Mouse (Mus musculus): ENCODE results near the gene Mst1r. TPM values are rescaled to one million over a fixed set of nuclear protein-coding genes. Genes with fewer than 3 reads are reported as not detected.

Mst1r gene
- polyA plus RNA-seq, 1 experiment from 2014 or later = 7.1 TPM

DNA sequence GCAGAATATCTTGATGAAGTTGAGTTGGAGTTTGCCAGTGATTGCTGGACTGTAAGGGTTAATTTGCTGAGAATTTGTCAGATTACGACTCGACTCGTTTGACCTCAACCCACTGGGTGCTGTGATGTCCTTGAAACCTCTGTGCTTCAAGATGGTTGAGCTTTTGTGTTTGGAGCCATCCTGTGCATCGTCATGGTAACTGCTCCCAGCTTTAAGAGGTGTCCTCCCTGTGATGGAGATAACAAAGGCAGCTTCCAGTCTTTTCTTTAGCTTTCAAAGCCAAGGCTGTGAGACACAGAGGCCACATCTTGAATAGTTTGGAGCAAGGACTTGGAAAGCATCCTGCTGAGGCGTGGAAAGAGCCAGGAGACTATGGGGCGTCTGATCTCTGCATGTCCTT, 50.5 kb downstream of the Mst1r start:
- Histone ChIP-seq H3K36me3 (ENCODE audit: control insufficient read depth, insufficient read depth) (0 out of 2 replicates have a peak, but pooled peaks cover 8% of the 10 kb centered on the region), H3K4me2 (replicated peaks; ENCODE audit: low read depth) (no peak overlapping the region), H3K27ac (ENCODE audit: low read depth, low read length) (no peak overlapping the region), H3K4me3 (ENCODE audit: low read depth, low read length) (no peak overlapping the region), H3K27me3 (replicated peaks; ENCODE audit: control insufficient read depth, insufficient read depth, low read length) (no peaks in the 10 kb centered on the region), H3K4me1 (replicated peaks; ENCODE audit: control insufficient read depth, insufficient read depth, low read length) (no peaks in the 10 kb centered on the region), H3K9me3 (ENCODE audit: control insufficient read depth) (no peaks in the 10 kb centered on the region), H3K9ac (ENCODE audit: low read depth, low read length) (no peak overlapping the region)
- no peak for ATAC-seq
- WGBS = 60% methylated on average over 6 of the region's 6 CpGs
- TF ChIP-seq CTCF (IDR thresholded peaks at IDR 0.05; ENCODE audit: low read depth) = no peak

GRCm38 (mm10) chr9:107959896-107960295, 53.2 kb downstream of the Mst1r start:
- Histone ChIP-seq H3K36me3 (ENCODE audit: control insufficient read depth, insufficient read depth) (peaks cover 8% of the 10 kb centered on the region; the same call in 1 of the 2 replicates), H3K4me2 (replicated peaks; ENCODE audit: low read depth) (no peak overlapping the region), H3K9ac (ENCODE audit: low read depth, low read length) (no peak overlapping the region), H3K4me3 (ENCODE audit: low read depth, low read length) (no peak overlapping the region), H3K4me1 (replicated peaks; ENCODE audit: control insufficient read depth, insufficient read depth, low read length) (no peaks in the 10 kb centered on the region), H3K27me3 (replicated peaks; ENCODE audit: control insufficient read depth, insufficient read depth, low read length) (no peaks in the 10 kb centered on the region), H3K27ac (ENCODE audit: low read depth, low read length) (no peak overlapping the region; the same call in 1 of the 2 replicates), H3K9me3 (ENCODE audit: control insufficient read depth) (no peaks in the 10 kb centered on the region)
- 64% methylated on average over 6 of the region's 6 CpGs for WGBS
- no peak for ATAC-seq
- no peak for TF ChIP-seq CTCF (IDR thresholded peaks at IDR 0.05; ENCODE audit: low read depth)

DNA sequence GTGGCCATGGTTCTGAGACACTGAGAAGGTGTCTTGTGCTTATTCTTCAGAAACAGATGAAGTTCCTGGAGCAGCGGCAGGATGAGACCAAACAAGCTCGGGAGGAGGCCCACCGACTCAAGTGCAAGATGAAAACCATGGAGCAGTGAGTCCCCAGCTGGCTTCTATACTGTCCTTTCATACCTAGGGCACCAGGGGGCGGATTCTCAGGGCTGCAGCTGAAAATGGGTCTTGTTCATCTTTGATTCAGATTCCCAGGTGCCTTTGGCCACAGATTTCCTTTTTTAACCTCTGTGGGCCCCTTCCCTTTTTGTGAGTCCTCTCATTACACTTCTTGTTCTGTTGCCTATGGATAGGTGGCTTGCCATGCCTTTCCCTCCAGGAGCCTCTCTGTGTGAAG, 54.3 kb downstream of the Mst1r start:
- Histone ChIP-seq H3K9ac (ENCODE audit: low read depth, low read length) (no peak overlapping the region), H3K4me3 (ENCODE audit: low read depth, low read length) (no peak overlapping the region), H3K9me3 (ENCODE audit: control insufficient read depth) (no peaks in the 10 kb centered on the region), H3K4me1 (replicated peaks; ENCODE audit: control insufficient read depth, insufficient read depth, low read length) (no peaks in the 10 kb centered on the region), H3K27me3 (replicated peaks; ENCODE audit: control insufficient read depth, insufficient read depth, low read length) (no peaks in the 10 kb centered on the region), H3K4me2 (replicated peaks; ENCODE audit: low read depth) (no peak overlapping the region), H3K36me3 (ENCODE audit: control insufficient read depth, insufficient read depth) (peaks cover 8% of the 10 kb centered on the region; the same call in 1 of the 2 replicates), H3K27ac (ENCODE audit: low read depth, low read length) (no peak overlapping the region)
- 74% methylated on average over 4 of the region's 4 CpGs for WGBS
- peak; percentile 55 for TF ChIP-seq CTCF (IDR thresholded peaks at IDR 0.05; ENCODE audit: low read depth)
- no peak for ATAC-seq

DNA sequence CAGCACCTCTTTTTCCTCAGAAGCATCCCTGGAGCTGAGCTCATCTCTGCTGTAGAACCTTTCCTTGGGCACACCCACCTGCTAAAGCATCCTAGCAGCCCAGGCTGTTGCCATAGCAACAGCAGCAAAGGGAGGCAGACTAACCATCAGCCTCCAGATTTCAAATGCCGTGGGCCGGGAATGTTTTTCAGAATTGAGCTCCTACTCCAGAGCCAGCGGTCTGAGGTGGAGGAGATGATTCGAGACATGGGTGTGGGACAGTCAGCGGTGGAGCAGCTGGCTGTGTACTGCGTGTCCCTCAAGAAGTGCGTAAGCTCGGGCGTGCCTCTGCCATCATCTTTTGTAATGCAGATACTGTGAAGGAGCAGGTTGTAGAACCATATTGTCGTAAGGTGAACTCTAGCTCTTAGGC, 54.7 kb downstream of the Mst1r start:
- no peak for ATAC-seq
- peaks cover 8% of the 10 kb centered on the region; the same call in 1 of the 2 replicates for H3K36me3 ChIP-seq (ENCODE audit: control insufficient read depth, insufficient read depth)
- 89% methylated on average over 10 of the region's 10 CpGs for WGBS

DNA sequence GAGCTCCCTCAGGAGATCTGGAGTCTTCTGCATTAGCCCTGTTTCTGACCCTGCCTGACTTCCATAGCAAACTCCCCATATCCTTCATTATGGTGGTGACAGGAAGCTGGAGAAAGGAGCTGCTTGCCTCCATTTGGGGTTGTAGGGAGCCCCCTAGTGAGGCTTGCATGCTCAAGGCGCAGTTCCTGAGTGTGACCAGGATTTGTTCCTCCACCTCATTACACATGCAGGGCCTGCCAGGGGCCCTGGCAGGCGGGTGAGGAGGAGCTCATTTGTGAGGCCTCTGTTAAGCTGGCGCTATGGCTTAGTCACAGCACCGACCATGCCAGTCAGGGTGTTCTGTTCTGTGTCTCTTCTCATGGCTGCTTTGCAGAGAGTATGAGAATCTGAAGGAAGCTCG, 55.2 kb downstream of the Mst1r start:
- no peaks in the 10 kb centered on the region for H3K9me3 ChIP-seq (ENCODE audit: control insufficient read depth)
- WGBS = 54% methylated on average over 5 of the region's 5 CpGs
- H3K36me3 ChIP-seq (ENCODE audit: control insufficient read depth, insufficient read depth) = peaks cover 8% of the 10 kb centered on the region; the same call in 1 of the 2 replicates
- H3K4me1 ChIP-seq (replicated peaks; ENCODE audit: control insufficient read depth, insufficient read depth, low read length) = no peaks in the 10 kb centered on the region
- H3K4me3 ChIP-seq (ENCODE audit: low read depth, low read length) = no peak overlapping the region
- no peak overlapping the region for H3K9ac ChIP-seq (ENCODE audit: low read depth, low read length)
- ATAC-seq = no peak
- no peak overlapping the region for H3K4me2 ChIP-seq (replicated peaks; ENCODE audit: low read depth)
- peak; percentile 70 for TF ChIP-seq CTCF (IDR thresholded peaks at IDR 0.05; ENCODE audit: low read depth)
- no peaks in the 10 kb centered on the region for H3K27me3 ChIP-seq (replicated peaks; ENCODE audit: control insufficient read depth, insufficient read depth, low read length)
- H3K27ac ChIP-seq (ENCODE audit: low read depth, low read length) = no peak overlapping the region

More for the DNA sequence above, 54.7 kb downstream of the Mst1r start:
- Histone ChIP-seq H3K4me1 (replicated peaks; ENCODE audit: control insufficient read depth, insufficient read depth, low read length) (no peaks in the 10 kb centered on the region), H3K9me3 (ENCODE audit: control insufficient read depth) (no peaks in the 10 kb centered on the region), H3K4me3 (ENCODE audit: low read depth, low read length) (no peak overlapping the region), H3K27me3 (replicated peaks; ENCODE audit: control insufficient read depth, insufficient read depth, low read length) (no peaks in the 10 kb centered on the region), H3K4me2 (replicated peaks; ENCODE audit: low read depth) (no peak overlapping the region), H3K9ac (ENCODE audit: low read depth, low read length) (no peak overlapping the region), H3K27ac (ENCODE audit: low read depth, low read length) (no peak overlapping the region)
- TF ChIP-seq CTCF (IDR thresholded peaks at IDR 0.05; ENCODE audit: low read depth) = no peak

GRCm38 (mm10) chr9:107962916-107963315, 56.2 kb downstream of the Mst1r start:
- ATAC-seq = no peak
- 95% methylated on average over 9 of the region's 9 CpGs for WGBS
- TF ChIP-seq CTCF (IDR thresholded peaks at IDR 0.05; ENCODE audit: low read depth) = no peak

DNA sequence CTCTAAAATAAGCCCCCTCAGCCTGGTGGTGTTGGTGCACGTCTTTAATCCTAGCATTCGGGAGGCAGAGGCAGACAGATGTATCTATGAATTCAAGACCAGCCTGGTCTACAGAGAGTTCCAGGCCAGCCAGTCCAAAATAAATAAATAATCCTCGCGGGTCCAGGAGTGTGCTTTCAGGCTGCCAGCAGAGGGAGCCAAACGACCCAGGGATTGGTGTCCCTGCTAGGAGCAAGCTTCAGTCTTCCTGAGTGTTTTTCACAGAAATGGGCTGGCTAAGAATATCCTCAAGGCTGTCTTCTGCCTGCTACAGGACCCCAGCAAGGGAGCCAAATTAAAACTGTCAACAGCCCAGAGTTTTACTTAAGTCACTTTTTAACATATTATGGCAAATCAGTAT, 57.0 kb downstream of the Mst1r start:
- Histone ChIP-seq H3K27ac (ENCODE audit: low read depth, low read length) (no peak overlapping the region), H3K9me3 (ENCODE audit: control insufficient read depth) (no peaks in the 10 kb centered on the region), H3K27me3 (replicated peaks; ENCODE audit: control insufficient read depth, insufficient read depth, low read length) (no peaks in the 10 kb centered on the region), H3K36me3 (ENCODE audit: control insufficient read depth, insufficient read depth) (peaks cover 8% of the 10 kb centered on the region; the same call in 1 of the 2 replicates), H3K4me2 (replicated peaks; ENCODE audit: low read depth) (no peak overlapping the region), H3K4me3 (ENCODE audit: low read depth, low read length) (no peak overlapping the region), H3K9ac (ENCODE audit: low read depth, low read length) (no peak overlapping the region), H3K4me1 (replicated peaks; ENCODE audit: control insufficient read depth, insufficient read depth, low read length) (no peaks in the 10 kb centered on the region)
- WGBS = 24% methylated on average over 5 of the region's 5 CpGs
- peak; percentile 64 for ATAC-seq
- TF ChIP-seq CTCF (IDR thresholded peaks at IDR 0.05; ENCODE audit: low read depth) = peak; percentile 97

More at GRCm38 (mm10) chr9:107962916-107963315, 56.2 kb downstream of the Mst1r start:
- no peak overlapping the region for H3K4me3 ChIP-seq (ENCODE audit: low read depth, low read length)
- no peak overlapping the region for H3K9ac ChIP-seq (ENCODE audit: low read depth, low read length)
- H3K27ac ChIP-seq (ENCODE audit: low read depth, low read length) = no peak overlapping the region
- H3K27me3 ChIP-seq (replicated peaks; ENCODE audit: control insufficient read depth, insufficient read depth, low read length) = no peaks in the 10 kb centered on the region
- H3K9me3 ChIP-seq (ENCODE audit: control insufficient read depth) = no peaks in the 10 kb centered on the region
- no peak overlapping the region for H3K4me2 ChIP-seq (replicated peaks; ENCODE audit: low read depth)
- H3K36me3 ChIP-seq (ENCODE audit: control insufficient read depth, insufficient read depth) = peaks cover 8% of the 10 kb centered on the region; the same call in 1 of the 2 replicates
- no peaks in the 10 kb centered on the region for H3K4me1 ChIP-seq (replicated peaks; ENCODE audit: control insufficient read depth, insufficient read depth, low read length)
